Mouse (Mus musculus): ENCODE data around the gene E030025P04Rik. TPM values are rescaled to one million over a fixed set of nuclear protein-coding genes. Genes with fewer than 3 reads are reported as not detected.

Gene E030025P04Rik
- polyA plus RNA-seq, 1 experiment from 2014 or later: not detected

- no peak for DNase-seq (ENCODE audit: low spot score)
These were observed 40.8 kb downstream of the E030025P04Rik start for GRCm38 (mm10) chr11:109103386-109103785.

GRCm38 (mm10) chr11:109102646-109103045 is 41.5 kb downstream of the E030025P04Rik start:
- no peak for DNase-seq (ENCODE audit: low spot score)

GRCm38 (mm10) chr11:109100266-109100665 is 43.9 kb downstream of the E030025P04Rik start:
- DNase-seq (ENCODE audit: low spot score): no peak

DNA sequence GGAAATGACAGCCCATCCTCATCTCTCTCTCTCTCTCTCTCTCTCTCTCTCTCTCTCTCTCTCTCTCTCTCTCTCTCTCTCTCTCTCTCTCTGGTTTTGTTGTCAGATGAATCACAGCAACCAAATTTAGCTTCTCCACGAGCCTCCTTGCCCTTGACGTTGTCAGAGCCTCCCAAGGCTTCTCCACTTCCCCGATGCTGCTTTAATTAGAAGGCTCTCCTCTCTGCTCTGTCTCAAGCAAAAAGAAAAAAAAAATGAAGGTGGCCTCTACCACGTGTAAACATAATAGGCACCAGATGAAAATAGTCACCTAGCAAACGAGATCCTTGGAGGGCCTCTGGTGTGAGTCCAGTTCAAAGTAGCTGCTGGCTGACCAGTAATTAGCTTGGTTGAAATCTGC is 52.3 kb downstream of the E030025P04Rik start:
- DNase-seq (ENCODE audit: low spot score): no peak

Other genes starting within 250 kb of the E030025P04Rik start
- 3.6 TPM in 2 replicates for gene Axin2, start 224.0 kb downstream of the E030025P04Rik start, polyA plus RNA-seq (2015; fragmentation: Nextera tagmentation; extraction: Ambion mirVana)
- 0.66 and 1.5 TPM in 2 replicates for gene Rgs9, start 153.8 kb upstream of the E030025P04Rik start, polyA plus RNA-seq (2015; fragmentation: Nextera tagmentation; extraction: Ambion mirVana)
- gene Gna13, start 218.5 kb upstream of the E030025P04Rik start, polyA plus RNA-seq (2015; fragmentation: Nextera tagmentation; extraction: Ambion mirVana): 34.1 and 46.4 TPM in 2 replicates